Mouse (Mus musculus) macrophage (primary cell): ENCODE measurements around the gene Hist1h2ap. TPM values are rescaled to one million over a fixed set of nuclear protein-coding genes. Genes with fewer than 3 reads are reported as not detected.
A peak's percentile ranks its signal among the peaks of the same experiment; 100 is the strongest.
"Not testable (repeated sequence)": the region's sequence is repeated elsewhere in the genome, so short reads cannot be mapped to it uniquely, and the experiment has no call there.

Source experiments
- H3K27ac ChIP-seq: fragments of 350-480 bp; formaldehyde crosslinking; 2 replicates; pipeline ENCODE4 v1.9.0; 2021
- H3K36me3 ChIP-seq: fragments of 350-480 bp; formaldehyde crosslinking; 2 replicates; pipeline ENCODE4 v1.9.0; 2021; ENCODE audit errors: inconsistent target
- H3K4me3 ChIP-seq: fragments of 350-480 bp; formaldehyde crosslinking; 2 replicates; pipeline ENCODE4 v1.9.0; 2021; ENCODE audit errors: inconsistent target
- H3K79me2 ChIP-seq: fragments of 350-480 bp; formaldehyde crosslinking; 2 replicates; pipeline ENCODE4 v1.9.0; 2021; ENCODE audit errors: inconsistent target
- WGBS: methylation state at CpG from one replicate; pipeline ENCODE4 v1.1.7; 2026; ENCODE audit warnings: inconsistent platforms; ENCODE audit not compliant: missing documents; 5-methylcytosine and 5-hydroxymethylcytosine counted together
- polyA plus RNA-seq: library from polyadenylated mRNA; stranded (reverse); fragments of 250-400 nt; gene quantifications from 3 replicates; pipeline ENCODE4 v1.2.4, GENCODE M21; 2018; ENCODE audit warnings: inconsistent platforms
- total RNA-seq, 78 experiments: library from RNA; depleted of rRNA; stranded (reverse); fragments of 250-400 nt; gene quantifications; 1 replicate in 9 of 78; 2 replicates in 24 of 78; 3 replicates in 43 of 78; 4 replicates in 2 of 78; pipeline ENCODE4 v1.2.4; 2018; ENCODE audit warnings: inconsistent platforms in 56 of 78

Hist1h2ap gene
- 10 to 100 TPM in 14 of 26 experiments, 1 to 10 TPM in 7, not detected in 5; 2.4 to 68.7 (median 15.3) TPM for total RNA-seq (2018; cell fraction: chromatin; rRNA removed)
- 100 to 1,000 TPM in 8 of 26 experiments, 10 to 100 TPM in 18; 18.9 to 141 (median 72.4) TPM for total RNA-seq (2018; cell fraction: cytosol; rRNA removed)
- total RNA-seq (2018; cell fraction: nucleus; rRNA removed) = 10 to 100 TPM in 16 of 26 experiments, 1 to 10 TPM in 9, not detected in 1; 2.6 to 78.7 (median 16.5) TPM
- 13.7 to 51.2 TPM (median 37.0 TPM) in 3 replicates for polyA plus RNA-seq

- not testable (repeated sequence) for H3K36me3 ChIP-seq, H3K79me2 ChIP-seq, H3K27ac ChIP-seq, H3K4me3 ChIP-seq
- WGBS = no CpG with 5 or more reads among the region's 24 CpGs
Observed at GRCm38 (mm10) chr13:21833461-21833860, at the start of gene Hist1h2ap, which contains the start of gene Hist1h2br. TSS of gene Hist1h2ap (minus strand) at chr13:21833507. TSS of gene Hist1h2br (plus strand) at chr13:21833743.

- H3K36me3 ChIP-seq = no peaks in the 10 kb centered on the region
- H3K27ac ChIP-seq = no peak overlapping the region
- H3K4me3 ChIP-seq = peak overlapping the region; percentile 58
- no peaks in the 10 kb centered on the region for H3K79me2 ChIP-seq
- 9% methylated on average over 13 of the region's 13 CpGs for WGBS
Observed at GRCm38 (mm10) chr13:21882760-21883405, 49.6 kb upstream of the Hist1h2ap start.

- no peak overlapping the region for H3K27ac ChIP-seq
- H3K4me3 ChIP-seq = peak overlapping the region; percentile 58
- H3K79me2 ChIP-seq = no peaks in the 10 kb centered on the region
- H3K36me3 ChIP-seq = no peaks in the 10 kb centered on the region
- WGBS = 10% methylated on average over 27 of the region's 27 CpGs
Observed at GRCm38 (mm10) chr13:21881878-21882669, 48.8 kb upstream of the Hist1h2ap start.

- no peaks in the 10 kb centered on the region for H3K79me2 ChIP-seq
- no peak overlapping the region for H3K27ac ChIP-seq
- H3K4me3 ChIP-seq = no peak overlapping the region
- WGBS = 94% methylated on average over 6 of the region's 6 CpGs
- no peaks in the 10 kb centered on the region for H3K36me3 ChIP-seq
Observed at GRCm38 (mm10) chr13:21880735-21881134, 47.4 kb upstream of the Hist1h2ap start.

GRCm38 (mm10) chr13:21865503-21865902 is 32.2 kb upstream of the Hist1h2ap start:
- H3K27ac ChIP-seq, H3K4me3 ChIP-seq, H3K36me3 ChIP-seq, H3K79me2 ChIP-seq: not testable (repeated sequence)
- WGBS = 60% methylated on average over 2 of the region's 3 CpGs

- Histone ChIP-seq H3K27ac (no peak overlapping the region), H3K79me2 (no peaks in the 10 kb centered on the region), H3K4me3 (no peak overlapping the region), H3K36me3 (no peaks in the 10 kb centered on the region)
- 79% methylated on average over 4 of the region's 5 CpGs for WGBS
Observed at GRCm38 (mm10) chr13:21861608-21862007, 28.3 kb upstream of the Hist1h2ap start.

GRCm38 (mm10) chr13:21855698-21856162 is 22.4 kb upstream of the Hist1h2ap start:
- 19% methylated on average over 15 of the region's 15 CpGs for WGBS
- Histone ChIP-seq H3K27ac (no peak overlapping the region), H3K4me3 (peak overlapping the region; percentile 59), H3K36me3 (no peaks in the 10 kb centered on the region), H3K79me2 (no peaks in the 10 kb centered on the region)

- 17% methylated on average over 11 of the region's 11 CpGs for WGBS
- Histone ChIP-seq H3K4me3 (peak overlapping the region; percentile 59), H3K27ac (no peak overlapping the region), H3K36me3 (no peaks in the 10 kb centered on the region), H3K79me2 (no peaks in the 10 kb centered on the region)
Observed at GRCm38 (mm10) chr13:21855146-21855545, 21.8 kb upstream of the Hist1h2ap start.

GRCm38 (mm10) chr13:21852215-21852945 is 19.1 kb upstream of the Hist1h2ap start:
- H3K36me3 ChIP-seq = no peaks in the 10 kb centered on the region
- no peak overlapping the region for H3K4me3 ChIP-seq
- 2% methylated on average over 3 of the region's 3 CpGs for WGBS
- H3K27ac ChIP-seq = peak overlapping the region; percentile 48
- H3K79me2 ChIP-seq = no peaks in the 10 kb centered on the region

- WGBS = 86% methylated on average over 1 of the region's 1 CpGs
- not testable (repeated sequence) for H3K4me3 ChIP-seq, H3K27ac ChIP-seq, H3K79me2 ChIP-seq, H3K36me3 ChIP-seq
Observed at GRCm38 (mm10) chr13:21850696-21851095, 17.4 kb upstream of the Hist1h2ap start.

GRCm38 (mm10) chr13:21847883-21848282 is 14.6 kb upstream of the Hist1h2ap start:
- 88% methylated on average over 8 of the region's 8 CpGs for WGBS
- H3K36me3 ChIP-seq = no peaks in the 10 kb centered on the region
- no peak overlapping the region for H3K27ac ChIP-seq
- H3K79me2 ChIP-seq = no peaks in the 10 kb centered on the region
- H3K4me3 ChIP-seq = no peak overlapping the region

- H3K79me2 ChIP-seq, H3K27ac ChIP-seq, H3K4me3 ChIP-seq, H3K36me3 ChIP-seq: not testable (repeated sequence)
Observed at GRCm38 (mm10) chr13:21846356-21846755, 13.0 kb upstream of the Hist1h2ap start.

- H3K27ac ChIP-seq, H3K36me3 ChIP-seq, H3K79me2 ChIP-seq, H3K4me3 ChIP-seq: not testable (repeated sequence)
- WGBS = no CpG with 5 or more reads among the region's 4 CpGs
Observed at GRCm38 (mm10) chr13:21840508-21840907, 7.2 kb upstream of the Hist1h2ap start.
